Mouse (Mus musculus): ENCODE results near the gene Anln.
A peak's percentile ranks its signal among the peaks of the same experiment; 100 is the strongest.
"Not testable (repeated sequence)": the region's sequence is repeated elsewhere in the genome, so short reads cannot be mapped to it uniquely, and the experiment has no call there.

Anln gene

DNA sequence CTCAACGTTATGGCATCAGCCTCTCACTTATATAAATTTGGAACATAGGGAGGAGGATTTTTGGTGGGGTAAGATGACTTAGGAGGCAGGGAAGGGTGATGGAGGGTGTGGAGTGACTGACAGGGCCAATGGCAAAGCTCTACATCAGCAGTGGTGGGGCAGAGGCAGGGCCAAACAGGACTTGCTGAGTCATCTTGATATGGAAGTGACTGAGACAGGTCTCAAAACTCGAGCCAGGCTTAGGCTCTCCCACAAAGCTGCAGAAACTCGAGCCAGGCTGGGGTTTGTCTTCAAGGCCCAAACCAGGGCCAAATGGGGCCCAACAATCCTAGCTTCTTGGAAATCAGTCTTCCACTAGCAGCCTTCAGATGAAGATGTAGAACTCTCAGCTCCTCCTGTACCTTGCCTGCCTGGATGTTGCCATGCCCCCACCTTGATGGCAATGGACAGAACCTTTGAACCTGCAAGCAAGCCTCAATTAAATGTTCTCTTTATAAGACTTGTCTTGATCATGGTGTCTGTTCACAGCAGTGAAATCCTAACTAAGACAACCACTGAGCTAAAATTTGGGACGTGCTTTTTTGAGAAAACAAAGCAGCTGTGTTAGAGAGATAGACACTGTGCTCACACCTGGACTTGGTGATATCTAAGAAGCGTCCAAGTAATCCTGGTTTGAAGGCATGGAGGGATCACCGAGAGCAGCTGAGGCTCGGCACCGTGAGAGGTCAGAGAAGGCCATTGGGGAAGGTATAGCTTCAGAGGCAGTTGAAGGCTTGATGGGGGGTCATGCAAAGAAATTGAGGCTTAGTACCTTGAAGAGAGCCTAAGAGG, 66.4 kb downstream of the Anln start:
- no peak for DNase-seq (ENCODE audit: low read depth, low spot score)

DNA sequence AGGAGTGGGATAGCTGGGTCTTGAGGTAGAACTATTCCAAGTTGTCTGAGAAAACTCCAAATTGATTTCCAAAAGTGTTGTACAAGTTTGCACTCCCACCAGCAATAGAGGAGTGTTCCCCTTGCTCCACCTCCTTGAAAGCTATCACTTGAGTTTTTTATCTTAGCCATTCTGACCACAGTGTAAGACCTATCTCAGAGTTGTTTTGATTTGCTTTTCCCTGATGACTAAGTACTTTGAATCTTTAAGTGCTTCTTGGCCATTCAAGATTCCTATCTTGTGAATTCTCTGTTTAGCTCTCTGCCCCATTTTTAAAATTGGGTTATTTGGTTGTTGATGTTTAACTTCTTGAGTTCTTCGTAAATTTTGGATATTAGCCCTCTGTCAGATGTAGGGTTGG, 69.9 kb downstream of the Anln start:
- DNase-seq (ENCODE audit: low read depth, low spot score) = no peak

DNA sequence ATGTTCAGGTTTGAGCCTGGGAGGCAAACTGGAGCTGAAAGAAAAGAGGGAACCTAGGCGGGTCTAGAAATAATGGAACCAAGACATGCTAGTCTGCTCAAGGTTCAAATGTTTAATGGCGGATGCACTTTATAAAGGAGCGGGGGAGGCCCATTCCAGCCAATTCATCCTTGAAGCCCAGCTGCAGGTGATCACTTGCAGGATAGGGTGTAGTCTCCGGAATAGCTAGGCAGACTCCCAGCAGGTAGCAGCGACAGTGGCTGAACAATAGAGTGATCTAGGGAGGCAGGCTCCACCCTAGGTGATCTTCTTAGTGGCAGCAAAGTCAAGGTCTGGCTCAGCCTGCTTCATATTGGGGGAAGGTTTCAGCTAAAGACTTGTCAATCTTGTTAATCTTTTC, 72.9 kb downstream of the Anln start:
- DNase-seq (ENCODE audit: low read depth, low spot score) = not testable (repeated sequence)

DNA sequence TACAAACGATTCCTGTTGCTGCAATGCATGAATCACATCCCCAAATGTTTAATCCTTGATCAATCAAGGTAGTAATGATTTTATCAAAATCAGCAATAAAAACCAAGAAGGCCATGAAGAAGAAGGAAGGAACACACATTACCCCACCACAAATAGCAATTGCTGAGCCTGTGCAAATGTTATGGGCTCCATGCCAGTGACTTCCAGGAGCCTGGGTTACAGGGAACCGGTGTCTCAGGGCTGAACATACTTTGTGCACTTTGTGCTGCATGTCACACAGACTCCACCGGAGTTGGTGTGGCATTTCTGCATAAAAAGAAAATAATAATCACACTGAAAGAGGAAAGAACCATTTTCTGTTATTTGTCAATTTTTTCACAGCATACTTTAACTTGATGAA, 74.9 kb downstream of the Anln start:
- DNase-seq (ENCODE audit: low read depth, low spot score) = peak; percentile 37

DNA sequence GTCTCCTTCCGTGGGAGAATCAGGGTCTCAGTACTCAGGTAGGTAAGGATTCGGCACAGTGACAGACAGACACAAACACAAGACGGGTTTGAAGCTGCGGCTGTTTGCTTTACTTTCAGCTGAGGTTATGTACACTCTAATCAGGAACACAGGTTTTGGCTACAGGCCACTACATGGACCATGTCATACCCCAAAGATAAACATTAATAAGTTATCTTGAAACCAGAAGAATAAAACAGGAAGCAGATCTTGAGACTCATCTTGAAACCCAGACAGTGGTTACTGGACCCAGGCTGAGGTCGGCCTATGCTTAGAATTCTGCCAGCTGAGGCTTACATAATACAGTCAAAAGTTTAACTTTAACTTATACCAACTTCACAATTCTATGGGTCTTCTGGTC, 75.8 kb downstream of the Anln start:
- peak; percentile 9 for DNase-seq (ENCODE audit: low read depth, low spot score)

DNA sequence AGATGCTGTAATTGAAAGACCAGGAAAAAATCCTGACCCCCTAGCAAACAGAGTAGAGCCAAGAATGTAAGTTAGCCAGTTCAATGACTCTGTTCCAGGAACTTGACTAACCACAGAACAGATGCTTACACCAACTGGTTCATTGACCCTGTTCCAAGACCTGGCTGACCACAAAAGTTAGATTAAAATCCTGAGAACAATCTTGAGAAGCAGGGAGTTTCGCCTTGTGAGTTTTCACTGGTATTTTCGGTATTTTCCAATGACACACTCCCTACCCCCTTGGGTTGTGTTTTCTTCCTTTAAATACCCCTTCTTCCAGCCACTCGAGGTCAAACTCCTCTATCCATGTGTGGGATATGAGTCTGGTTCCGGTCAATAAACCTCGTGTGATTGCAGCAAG, 79.3 kb downstream of the Anln start:
- DNase-seq (ENCODE audit: low read depth, low spot score) = peak; percentile 16

DNA sequence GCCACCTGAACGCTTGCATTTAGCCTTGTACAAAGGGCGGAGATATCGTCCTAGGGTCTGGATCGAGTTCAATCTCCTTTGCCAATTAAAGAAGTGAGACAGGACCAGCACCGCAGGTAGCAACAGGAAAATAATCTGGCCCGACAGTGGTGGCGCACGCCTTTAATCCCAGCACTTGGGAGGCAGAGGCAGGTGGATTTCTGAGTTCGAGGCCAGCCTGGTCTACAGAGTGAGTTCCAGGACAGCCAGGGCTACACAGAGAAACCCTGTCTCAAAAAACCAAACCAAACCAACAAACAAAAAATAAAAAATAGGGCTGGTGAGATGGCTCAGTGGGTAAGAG, 81.1 kb downstream of the Anln start:
- DNase-seq (ENCODE audit: low read depth, low spot score) = not testable (repeated sequence)

DNA sequence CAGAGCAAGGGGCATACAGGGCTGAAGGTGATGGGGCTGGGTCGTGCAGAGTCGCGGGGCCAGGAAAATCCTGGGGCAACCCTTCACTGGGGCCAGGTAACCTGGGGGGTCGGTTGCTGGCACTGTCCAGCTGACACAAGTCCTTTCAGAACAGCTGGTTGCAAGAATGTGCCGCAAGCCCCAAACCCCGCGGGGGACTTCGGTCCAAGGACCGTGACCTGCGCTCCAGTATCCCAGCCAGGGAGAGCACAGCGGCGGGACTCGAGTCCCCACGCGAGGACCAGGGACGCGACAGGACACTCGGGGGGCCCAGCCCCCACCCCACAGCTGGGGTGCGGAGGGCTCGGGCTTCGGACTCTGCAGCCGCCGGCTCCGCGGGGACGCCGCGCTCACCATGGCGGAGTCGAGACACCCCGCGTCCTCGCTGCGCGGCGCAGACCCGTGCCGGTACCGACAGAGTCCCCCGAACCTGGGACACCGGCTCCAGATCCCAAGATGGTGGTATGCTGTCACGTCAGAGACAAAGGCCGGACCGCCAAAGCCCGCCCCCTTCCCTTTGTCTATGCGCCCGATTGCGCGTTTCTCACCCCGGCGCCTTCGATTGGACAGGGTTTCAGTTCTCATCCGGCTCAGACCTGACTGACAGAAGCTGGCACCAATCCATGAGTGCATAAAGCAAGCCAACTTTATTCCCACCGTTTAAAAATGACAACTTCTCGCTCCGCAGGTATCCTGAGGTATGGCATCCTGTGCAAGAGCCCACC, 81.7 kb downstream of the Anln start, which contains the start of gene Zfp810:
Gene Zfp810 (minus strand): TSS at position 493 of the 764 bp plus-strand sequence.
- DNase-seq (ENCODE audit: low read depth, low spot score) = peak; percentile 81

DNA sequence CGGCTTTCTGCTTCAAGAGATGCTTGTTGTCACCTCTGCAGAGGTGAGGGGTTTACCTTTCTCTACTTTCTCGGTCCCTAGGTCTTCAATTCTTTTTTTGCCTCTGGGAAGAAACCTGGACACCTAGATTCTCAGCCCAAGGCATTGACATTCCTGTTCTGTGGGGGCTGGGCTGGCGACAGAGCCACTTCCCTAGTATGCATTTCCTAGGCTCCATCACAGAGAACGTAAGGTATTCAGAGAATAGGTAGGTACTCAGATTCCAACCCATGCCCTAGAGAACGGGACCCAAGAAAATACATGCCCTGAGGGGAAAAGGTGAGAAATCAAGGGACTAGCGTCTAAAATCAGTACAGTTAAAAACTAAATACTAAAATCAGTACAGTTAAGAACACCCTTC, 82.3 kb downstream of the Anln start:
- no peak for DNase-seq (ENCODE audit: low read depth, low spot score)

DNA sequence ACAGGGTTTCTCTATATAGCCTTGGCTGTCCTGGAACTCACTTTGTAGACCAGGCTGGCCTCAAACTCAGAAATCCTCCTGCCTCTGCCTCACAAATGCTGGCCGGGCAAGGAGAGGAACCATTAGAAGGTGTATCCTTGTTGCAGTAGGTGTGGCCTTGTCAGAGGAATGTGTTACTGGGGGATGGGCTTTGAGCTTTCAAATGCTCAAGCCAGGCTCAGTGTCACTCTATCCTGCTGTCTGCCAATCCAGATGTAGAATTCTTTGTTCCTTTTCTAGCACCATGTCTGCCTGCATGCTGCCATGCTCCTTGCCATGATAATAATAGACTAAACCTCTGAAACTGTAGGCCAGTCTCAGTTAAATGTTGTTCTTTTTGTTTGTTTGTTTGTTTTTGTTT, 86.8 kb downstream of the Anln start:
- no peak for DNase-seq (ENCODE audit: low read depth, low spot score)

Measured in skeletal muscle tissue, adult 2 months (tissue).